Mouse (Mus musculus) CD4-positive helper T cell, adult 2 months (primary cell): ENCODE measurements at regions not wholly inside any gene's neighbourhood (a gene's known extent, or its start where the extent isn't known, plus 50 kb on each side); places are given as distances from the start of the nearest gene placed in this dataset.
"Not testable (repeated sequence)": the region's sequence is repeated elsewhere in the genome, so short reads cannot be mapped to it uniquely, and the experiment has no call there.

ENCODE experiments used
- DNase-seq: peaks from one replicate; pipeline ENCODE4 v3.0.0-alpha.2; 2012; ENCODE audit warnings: low read depth, missing footprints, low spot score

GRCm38 (mm10) chr12:69486903-69487302 lies 95.9 kb downstream of the Vcpkmt start:
- no peak for DNase-seq

GRCm38 (mm10) chr12:69485652-69486651 lies 96.9 kb downstream of the Vcpkmt start:
- peak; percentile 80 for DNase-seq

GRCm38 (mm10) chr12:69481420-69481819 lies 101.4 kb downstream of the Vcpkmt start:
- no peak for DNase-seq

- no peak for DNase-seq
Measured at GRCm38 (mm10) chr12:69476631-69477091, 104.4 kb upstream of the Gm9887 start.

- DNase-seq, result no peak
Measured at GRCm38 (mm10) chr12:69476131-69476530, 103.9 kb upstream of the Gm9887 start.

- peak; percentile 88 for DNase-seq
Measured at GRCm38 (mm10) chr12:69474916-69475661, 102.8 kb upstream of the Gm9887 start.

- no peak for DNase-seq
Measured at GRCm38 (mm10) chr12:69474141-69474915, 102.1 kb upstream of the Gm9887 start.

GRCm38 (mm10) chr12:69473379-69474057 lies 101.3 kb upstream of the Gm9887 start:
- DNase-seq, result peak; percentile 29

GRCm38 (mm10) chr12:69472912-69473311 lies 100.7 kb upstream of the Gm9887 start:
- DNase-seq, result no peak

- DNase-seq, result peak; percentile 39
Measured at GRCm38 (mm10) chr12:69471876-69472275, 99.6 kb upstream of the Gm9887 start.

- no peak for DNase-seq
Measured at GRCm38 (mm10) chr12:69469004-69469403, 96.7 kb upstream of the Gm9887 start.

GRCm38 (mm10) chr12:69467363-69467762 lies 95.1 kb upstream of the Gm9887 start:
- no peak for DNase-seq

- no peak for DNase-seq
Measured at GRCm38 (mm10) chr12:69464906-69465305, 92.6 kb upstream of the Gm9887 start.

- not testable (repeated sequence) for DNase-seq
Measured at GRCm38 (mm10) chr12:69463327-69463726, 91.1 kb upstream of the Gm9887 start.

- DNase-seq, result peak; percentile 58
Measured at GRCm38 (mm10) chr12:69461888-69462840, 89.9 kb upstream of the Gm9887 start.

GRCm38 (mm10) chr12:69460552-69461079 lies 88.4 kb upstream of the Gm9887 start:
- DNase-seq, result no peak

- DNase-seq, result peak; percentile 63
Measured at GRCm38 (mm10) chr12:69458170-69458841, 86.0 kb upstream of the Gm9887 start.

GRCm38 (mm10) chr12:69456746-69457145 lies 84.5 kb upstream of the Gm9887 start:
- no peak for DNase-seq

GRCm38 (mm10) chr12:69456116-69456515 lies 83.9 kb upstream of the Gm9887 start:
- DNase-seq, result no peak
